Mouse (Mus musculus) limb, embryonic 13.5 days (tissue): ENCODE measurements around the gene Papolb. TPM values are rescaled to one million over a fixed set of nuclear protein-coding genes. Genes with fewer than 3 reads are reported as not detected.

Experiments
- ATAC-seq: fragments of 200-750 bp; cut with Nextera tagmentation; 2 replicates; pipeline ENCODE4 v1.8.0; 2017; ENCODE audit warnings: low read depth, moderate number of reproducible peaks, moderate TSS enrichment; ENCODE audit not compliant: low FRiP score
- H3K27ac ChIP-seq: fragments of 300-500 bp; sonication (generic); 2 replicates; pipeline ENCODE4 v1.5.1; 2015; ENCODE audit warnings: inconsistent platforms, mild to moderate bottlenecking, moderate library complexity
- H3K27me3 ChIP-seq: fragments of 300-500 bp; sonication (generic); 2 replicates; pipeline ENCODE4 v1.6.1; 2015; ENCODE audit warnings: mild to moderate bottlenecking, inconsistent platforms
- H3K36me3 ChIP-seq: fragments of 300-500 bp; sonication (generic); 2 replicates; pipeline ENCODE4 v1.6.1; 2015; ENCODE audit warnings: inconsistent platforms, mild to moderate bottlenecking, moderate library complexity
- H3K4me1 ChIP-seq: fragments of 300-500 bp; sonication (generic); 2 replicates; pipeline ENCODE4 v1.6.1; 2015; ENCODE audit warnings: inconsistent platforms
- H3K4me2 ChIP-seq: fragments of 300-500 bp; sonication (generic); replicated peaks from 2 replicates; pipeline ENCODE4 v1.6.1; 2015; ENCODE audit warnings: inconsistent platforms, mild to moderate bottlenecking, moderate library complexity
- H3K4me3 ChIP-seq: fragments of 300-500 bp; sonication (generic); 2 replicates; pipeline ENCODE4 v1.5.1; 2015; ENCODE audit warnings: moderate library complexity, mild to moderate bottlenecking, inconsistent platforms
- H3K9ac ChIP-seq: fragments of 300-500 bp; sonication (generic); 2 replicates; pipeline ENCODE4 v1.6.1; 2015; ENCODE audit warnings: mild to moderate bottlenecking, inconsistent platforms
- H3K9me3 ChIP-seq: fragments of 300-500 bp; sonication (generic); 2 replicates; pipeline ENCODE4 v1.6.1; 2016; ENCODE audit warnings: inconsistent platforms
- WGBS: fragments of 180-500 bp; shearing (Covaris S2); methylation state at CpG from one replicate; pipeline ENCODE4 v1.1.7; 2015; 5-methylcytosine and 5-hydroxymethylcytosine counted together
- polyA plus RNA-seq: library from polyadenylated mRNA; unstranded; fragments of >200 nt; fragmentation: Nextera tagmentation; extraction: Ambion mirVana; gene quantifications from 2 replicates; pipeline ENCODE4 v1.2.1, GENCODE M21; 2015

Gene Papolb
- polyA plus RNA-seq, 1 experiment from 2014 or later, result 0.15 TPM

- no peaks in the 10 kb centered on the region for H3K36me3 ChIP-seq
- ATAC-seq, result no peak
- H3K4me1 ChIP-seq, result peaks cover 12% of the 10 kb centered on the region
- peak overlapping the region; percentile 54; the same call in 1 of the 2 replicates for H3K9ac ChIP-seq
- no peak overlapping the region for H3K4me3 ChIP-seq
- H3K27me3 ChIP-seq, result no peaks in the 10 kb centered on the region
- peak overlapping the region; percentile 39 for H3K4me2 ChIP-seq
- H3K27ac ChIP-seq, result no peak overlapping the region; the same call in 1 of the 2 replicates
- no peaks in the 10 kb centered on the region for H3K9me3 ChIP-seq
- WGBS, result 22% methylated on average over 15 of the region's 15 CpGs
Observed at GRCm38 (mm10) chr5:142509141-142510060, 20.5 kb downstream of the Papolb start.

- H3K27me3 ChIP-seq, result no peaks in the 10 kb centered on the region
- ATAC-seq, result no peak
Observed at GRCm38 (mm10) chr5:142505695-142506423, 24.0 kb downstream of the Papolb start.

GRCm38 (mm10) chr5:142504175-142504574 lies 25.7 kb downstream of the Papolb start:
- Histone ChIP-seq H3K27ac (no peak overlapping the region), H3K36me3 (no peaks in the 10 kb centered on the region), H3K4me1 (peaks cover 17% of the 10 kb centered on the region), H3K4me2 (no peak overlapping the region), H3K4me3 (no peak overlapping the region), H3K9ac (no peak overlapping the region), H3K27me3 (no peaks in the 10 kb centered on the region), H3K9me3 (no peaks in the 10 kb centered on the region)
- WGBS, result 77% methylated on average over 3 of the region's 3 CpGs
- ATAC-seq, result no peak

More at GRCm38 (mm10) chr5:142505695-142506423, 24.0 kb downstream of the Papolb start:
- Histone ChIP-seq H3K4me2 (no peak overlapping the region), H3K9ac (no peak overlapping the region), H3K36me3 (no peaks in the 10 kb centered on the region), H3K27ac (no peak overlapping the region), H3K4me3 (no peak overlapping the region), H3K4me1 (peaks cover 17% of the 10 kb centered on the region), H3K9me3 (no peaks in the 10 kb centered on the region)
- WGBS, result 64% methylated on average over 3 of the region's 3 CpGs

GRCm38 (mm10) chr5:142502414-142502813 lies 27.5 kb downstream of the Papolb start:
- no peak overlapping the region for H3K4me2 ChIP-seq
- no peaks in the 10 kb centered on the region for H3K9me3 ChIP-seq
- no peak overlapping the region for H3K9ac ChIP-seq
- 10% methylated on average over 3 of the region's 3 CpGs for WGBS
- peaks cover 14% of the 10 kb centered on the region; the same call in 1 of the 2 replicates for H3K4me1 ChIP-seq
- H3K27ac ChIP-seq, result no peak overlapping the region
- H3K27me3 ChIP-seq, result no peaks in the 10 kb centered on the region
- peak; percentile 78 for ATAC-seq
- H3K36me3 ChIP-seq, result no peaks in the 10 kb centered on the region
- no peak overlapping the region for H3K4me3 ChIP-seq

- Histone ChIP-seq H3K4me1 (peaks cover 14% of the 10 kb centered on the region; the same call in 1 of the 2 replicates), H3K9ac (no peak overlapping the region; the same call in 1 of the 2 replicates), H3K4me3 (no peak overlapping the region), H3K27me3 (no peaks in the 10 kb centered on the region), H3K9me3 (no peaks in the 10 kb centered on the region), H3K4me2 (no peak overlapping the region), H3K27ac (no peak overlapping the region), H3K36me3 (no peaks in the 10 kb centered on the region)
- ATAC-seq, result no peak
- WGBS, result 67% methylated on average over 10 of the region's 10 CpGs
Observed at GRCm38 (mm10) chr5:142500918-142501317, 29.0 kb downstream of the Papolb start.

- H3K9me3 ChIP-seq, result no peaks in the 10 kb centered on the region
- H3K36me3 ChIP-seq, result no peaks in the 10 kb centered on the region
- no peak overlapping the region for H3K4me2 ChIP-seq
- ATAC-seq, result no peak
- H3K27ac ChIP-seq, result no peak overlapping the region
- H3K27me3 ChIP-seq, result no peaks in the 10 kb centered on the region
- WGBS, result 52% methylated on average over 3 of the region's 3 CpGs
- peaks cover 24% of the 10 kb centered on the region for H3K4me1 ChIP-seq
- no peak overlapping the region for H3K9ac ChIP-seq
- H3K4me3 ChIP-seq, result no peak overlapping the region
Observed at GRCm38 (mm10) chr5:142498964-142499363, 30.9 kb downstream of the Papolb start.

GRCm38 (mm10) chr5:142495321-142496096 lies 34.4 kb downstream of the Papolb start:
- Histone ChIP-seq H3K9me3 (no peaks in the 10 kb centered on the region), H3K4me2 (no peak overlapping the region), H3K36me3 (no peaks in the 10 kb centered on the region), H3K9ac (no peak overlapping the region), H3K27ac (no peak overlapping the region; the same call in 1 of the 2 replicates), H3K4me1 (peaks cover 16% of the 10 kb centered on the region; the same call in 1 of the 2 replicates), H3K4me3 (no peak overlapping the region), H3K27me3 (no peaks in the 10 kb centered on the region)
- ATAC-seq, result no peak; the same call in 1 of the 2 replicates
- WGBS, result 47% methylated on average over 14 of the region's 14 CpGs

GRCm38 (mm10) chr5:142493307-142493706 lies 36.6 kb downstream of the Papolb start:
- H3K4me2 ChIP-seq, result no peak overlapping the region
- no peaks in the 10 kb centered on the region for H3K9me3 ChIP-seq
- peaks cover 11% of the 10 kb centered on the region; the same call in 1 of the 2 replicates for H3K4me1 ChIP-seq
- no peaks in the 10 kb centered on the region for H3K36me3 ChIP-seq
- H3K27me3 ChIP-seq, result no peaks in the 10 kb centered on the region
- no peak for ATAC-seq
- H3K27ac ChIP-seq, result no peak overlapping the region
- no peak overlapping the region for H3K4me3 ChIP-seq
- no peak overlapping the region for H3K9ac ChIP-seq
- 84% methylated on average over 3 of the region's 3 CpGs for WGBS

GRCm38 (mm10) chr5:142489955-142490707 lies 39.7 kb downstream of the Papolb start:
- Histone ChIP-seq H3K27me3 (no peaks in the 10 kb centered on the region), H3K27ac (no peak overlapping the region), H3K9ac (no peak overlapping the region), H3K36me3 (no peaks in the 10 kb centered on the region), H3K9me3 (no peaks in the 10 kb centered on the region), H3K4me2 (no peak overlapping the region), H3K4me1 (peaks cover 3% of the 10 kb centered on the region), H3K4me3 (no peak overlapping the region)
- no peak for ATAC-seq
- WGBS, result 75% methylated on average over 9 of the region's 9 CpGs

GRCm38 (mm10) chr5:142486654-142487053 lies 43.2 kb downstream of the Papolb start:
- Histone ChIP-seq H3K4me3 (no peak overlapping the region), H3K27ac (no peak overlapping the region), H3K27me3 (no peaks in the 10 kb centered on the region), H3K36me3 (no peaks in the 10 kb centered on the region), H3K9me3 (no peaks in the 10 kb centered on the region), H3K4me2 (no peak overlapping the region), H3K9ac (no peak overlapping the region; the same call in 1 of the 2 replicates), H3K4me1 (no peaks in the 10 kb centered on the region; the same call in 1 of the 2 replicates)
- no peak for ATAC-seq
- 51% methylated on average over 9 of the region's 9 CpGs for WGBS

GRCm38 (mm10) chr5:142483581-142483980 lies 46.3 kb downstream of the Papolb start:
- H3K4me1 ChIP-seq, result peaks cover 6% of the 10 kb centered on the region; the same call in 1 of the 2 replicates
- ATAC-seq, result no peak
- H3K27ac ChIP-seq, result no peak overlapping the region
- H3K4me2 ChIP-seq, result no peak overlapping the region
- no peaks in the 10 kb centered on the region for H3K36me3 ChIP-seq
- H3K9me3 ChIP-seq, result no peaks in the 10 kb centered on the region
- 92% methylated on average over 5 of the region's 5 CpGs for WGBS
- no peaks in the 10 kb centered on the region for H3K27me3 ChIP-seq
- H3K9ac ChIP-seq, result no peak overlapping the region
- H3K4me3 ChIP-seq, result no peak overlapping the region
